Mouse (Mus musculus) neural tube, embryonic 12.5 days (tissue): ENCODE measurements around the gene Bzw1. TPM values are rescaled to one million over a fixed set of nuclear protein-coding genes. Genes with fewer than 3 reads are reported as not detected.
A peak's percentile ranks its signal among the peaks of the same experiment; 100 is the strongest.

ENCODE experiments used
- ATAC-seq: fragments of 200-750 bp; cut with Nextera tagmentation; 2 replicates; pipeline ENCODE4 v1.8.0; 2017; ENCODE audit warnings: low read depth, mild to moderate bottlenecking, moderate TSS enrichment, moderate library complexity; ENCODE audit not compliant: low FRiP score
- H3K27ac ChIP-seq: fragments of 300-500 bp; sonication (generic); 2 replicates; pipeline ENCODE4 v1.5.1; 2016
- H3K27me3 ChIP-seq: fragments of 300-500 bp; sonication (generic); replicated peaks from 2 replicates; pipeline ENCODE4 v1.6.1; 2016; ENCODE audit warnings: mild to moderate bottlenecking
- H3K36me3 ChIP-seq: fragments of 300-500 bp; sonication (generic); 2 replicates; pipeline ENCODE4 v1.6.1; 2016; ENCODE audit warnings: mild to moderate bottlenecking
- H3K4me1 ChIP-seq: fragments of 300-500 bp; sonication (generic); 2 replicates; pipeline ENCODE4 v1.6.1; 2016
- H3K4me2 ChIP-seq: fragments of 300-500 bp; sonication (generic); replicated peaks from 2 replicates; pipeline ENCODE4 v1.6.1; 2016; ENCODE audit warnings: mild to moderate bottlenecking
- H3K4me3 ChIP-seq: fragments of 300-500 bp; sonication (generic); 2 replicates; pipeline ENCODE4 v1.5.1; 2016
- H3K9ac ChIP-seq: fragments of 300-500 bp; sonication (generic); 2 replicates; pipeline ENCODE4 v1.6.1; 2016; ENCODE audit warnings: mild to moderate bottlenecking
- H3K9me3 ChIP-seq: fragments of 300-500 bp; sonication (generic); 2 replicates; pipeline ENCODE4 v1.6.1; 2016; ENCODE audit warnings: mild to moderate bottlenecking
- WGBS: fragments of 180-500 bp; shearing (Covaris S2); methylation state at CpG from one replicate; pipeline ENCODE4 v1.1.7; 2016; 5-methylcytosine and 5-hydroxymethylcytosine counted together
- polyA plus RNA-seq: library from polyadenylated mRNA; unstranded; fragments of >200 nt; fragmentation: Nextera tagmentation; extraction: Ambion mirVana; gene quantifications from 2 replicates; pipeline ENCODE4 v1.2.1, GENCODE M21; 2016

Gene Bzw1
- 422 and 442 TPM in 2 replicates for polyA plus RNA-seq

DNA sequence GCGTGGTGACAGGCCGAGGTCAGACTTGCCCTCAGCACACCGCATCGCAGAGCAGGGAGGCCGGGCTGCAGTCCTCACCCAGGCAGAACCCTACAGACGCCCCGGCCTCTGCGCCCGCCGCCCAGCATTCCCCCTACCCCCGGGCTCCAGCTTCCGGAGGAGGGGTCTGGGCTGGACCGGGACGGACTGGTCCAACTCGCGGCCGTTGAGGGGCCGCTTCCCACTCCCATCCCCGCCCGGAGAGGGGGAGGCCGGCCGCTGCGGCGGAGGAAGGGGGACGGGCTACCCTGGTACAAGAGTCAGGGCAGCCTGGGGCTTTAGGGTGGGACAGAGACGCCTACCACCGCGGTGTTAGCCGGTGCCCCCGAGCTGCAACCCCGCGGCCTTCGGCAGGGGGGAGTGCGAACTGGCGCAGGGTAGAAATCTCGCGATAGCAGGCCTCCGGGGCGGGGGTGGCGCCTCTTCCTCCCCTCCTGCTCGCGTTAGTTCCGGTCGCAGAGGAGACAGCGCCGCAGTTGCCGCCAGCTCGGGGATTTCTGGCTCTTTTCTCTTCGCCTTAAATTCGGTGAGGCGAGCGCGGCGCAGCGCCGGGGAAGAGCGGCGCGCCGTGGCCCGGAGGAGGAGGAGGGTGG is at the start of gene Bzw1:
Gene Bzw1 (plus strand): TSS at position 247 of the 632 bp plus-strand sequence.
- peak; percentile 98 for ATAC-seq
- H3K4me2 ChIP-seq = peak within 1 kb of the TSS; percentile 81
- no peaks in the 10 kb centered on the region for H3K9me3 ChIP-seq
- H3K27ac ChIP-seq = peak within 1 kb of the TSS; percentile 97
- no peaks in the 10 kb centered on the region for H3K27me3 ChIP-seq
- H3K4me3 ChIP-seq = peak within 1 kb of the TSS; percentile 100
- peaks cover 28% of the 10 kb centered on the region for H3K36me3 ChIP-seq
- peaks cover 16% of the 10 kb centered on the region for H3K4me1 ChIP-seq
- WGBS = under 1% methylated on average over 59 of the region's 61 CpGs
- peak within 1 kb of the TSS; percentile 99 for H3K9ac ChIP-seq

DNA sequence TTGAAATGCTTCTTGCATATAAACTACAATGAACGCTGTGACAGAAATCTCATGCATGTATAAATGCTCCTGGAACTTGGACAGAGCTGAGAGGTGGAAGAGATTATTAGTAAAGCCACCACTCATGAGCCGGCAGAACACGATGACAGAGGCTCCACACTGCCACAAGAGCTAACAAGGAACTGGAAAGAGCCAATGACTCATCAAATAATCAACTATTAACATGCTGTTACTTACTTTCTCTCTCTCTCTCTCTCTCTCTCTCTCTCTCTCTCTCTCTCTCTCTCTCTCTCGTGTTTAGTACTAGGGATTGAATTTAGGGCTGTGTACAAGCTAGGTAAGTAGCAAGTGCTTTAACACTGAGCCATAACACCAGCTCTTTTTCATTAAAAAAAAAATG is 48.8 kb upstream of the Bzw1 start:
- Histone ChIP-seq H3K9ac (no peak overlapping the region), H3K27ac (no peak overlapping the region), H3K4me1 (no peaks in the 10 kb centered on the region), H3K36me3 (no peaks in the 10 kb centered on the region), H3K9me3 (no peaks in the 10 kb centered on the region), H3K4me2 (no peak overlapping the region), H3K4me3 (no peak overlapping the region), H3K27me3 (no peaks in the 10 kb centered on the region)
- 89% methylated on average over 4 of the region's 4 CpGs for WGBS
- ATAC-seq = no peak

DNA sequence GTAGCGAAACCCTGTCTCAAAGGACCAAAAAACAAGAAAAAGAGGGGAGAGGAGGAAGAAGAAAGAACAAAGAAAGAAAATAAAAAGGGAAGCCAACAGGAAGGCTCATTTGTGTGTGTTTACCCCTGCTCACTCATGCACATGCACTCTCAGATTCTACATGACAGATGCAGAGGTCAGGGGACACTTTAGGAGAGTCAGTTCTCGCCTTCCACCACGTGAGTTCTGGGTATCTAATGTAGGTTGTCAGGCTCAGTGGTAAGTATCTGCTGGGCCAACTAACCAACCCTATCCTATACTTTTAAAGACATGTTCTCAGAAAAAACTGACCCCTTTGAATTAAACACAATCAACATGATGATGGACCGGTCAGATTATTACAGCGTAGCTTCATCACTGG is 48.1 kb upstream of the Bzw1 start:
- Histone ChIP-seq H3K36me3 (no peaks in the 10 kb centered on the region), H3K4me3 (no peak overlapping the region), H3K4me2 (no peak overlapping the region), H3K27me3 (no peaks in the 10 kb centered on the region), H3K4me1 (no peaks in the 10 kb centered on the region), H3K27ac (no peak overlapping the region), H3K9ac (no peak overlapping the region), H3K9me3 (no peaks in the 10 kb centered on the region)
- WGBS = 81% methylated on average over 5 of the region's 5 CpGs
- ATAC-seq = no peak

DNA sequence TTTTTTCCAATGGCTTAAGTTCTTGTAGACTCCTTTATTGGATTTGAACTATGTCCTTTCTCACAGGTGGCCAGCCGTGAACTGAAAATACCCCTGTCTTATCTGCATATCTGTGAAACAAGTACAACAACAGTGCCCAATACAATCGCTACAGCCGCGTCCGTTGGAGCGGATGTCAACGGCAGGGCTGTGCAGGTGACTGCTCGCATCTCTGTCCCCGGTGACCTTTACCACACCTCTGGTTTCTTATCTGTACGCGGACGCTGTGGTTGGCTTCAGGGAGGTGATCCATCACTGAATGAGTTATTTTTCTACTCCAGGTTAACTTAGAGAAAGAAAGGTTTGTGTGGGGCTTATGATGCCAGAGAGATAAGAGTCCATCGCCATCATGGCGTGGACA is 46.5 kb upstream of the Bzw1 start:
- ATAC-seq = no peak
- WGBS = 93% methylated on average over 14 of the region's 14 CpGs
- Histone ChIP-seq H3K27ac (no peak overlapping the region), H3K4me2 (no peak overlapping the region), H3K9me3 (no peaks in the 10 kb centered on the region), H3K27me3 (no peaks in the 10 kb centered on the region), H3K9ac (no peak overlapping the region), H3K36me3 (no peaks in the 10 kb centered on the region), H3K4me1 (no peaks in the 10 kb centered on the region), H3K4me3 (no peak overlapping the region)

DNA sequence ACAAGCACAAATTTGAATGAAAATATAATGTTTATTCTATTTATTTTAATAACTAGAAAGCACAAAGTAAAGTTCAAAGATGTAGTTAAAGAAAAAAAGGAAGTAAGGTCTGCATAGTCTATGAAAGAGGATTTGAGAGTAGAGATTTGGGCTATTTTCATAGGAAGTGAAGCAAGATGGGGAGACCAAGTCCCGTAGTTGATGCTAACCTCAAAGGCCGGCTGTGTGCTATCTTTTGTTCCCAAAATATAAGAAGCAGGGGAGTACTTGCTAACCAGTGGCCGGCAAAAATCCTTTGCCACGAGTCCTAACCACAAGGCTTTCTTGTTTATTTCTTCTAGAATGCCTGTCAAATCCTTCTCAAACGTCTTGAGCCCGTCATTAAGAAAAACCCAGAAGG is 44.0 kb upstream of the Bzw1 start:
- Histone ChIP-seq H3K27me3 (no peaks in the 10 kb centered on the region), H3K9ac (no peak overlapping the region), H3K36me3 (no peaks in the 10 kb centered on the region), H3K27ac (no peak overlapping the region), H3K4me3 (no peak overlapping the region), H3K4me2 (no peak overlapping the region), H3K4me1 (no peaks in the 10 kb centered on the region), H3K9me3 (no peaks in the 10 kb centered on the region)
- ATAC-seq = no peak
- 83% methylated on average over 6 of the region's 6 CpGs for WGBS

DNA sequence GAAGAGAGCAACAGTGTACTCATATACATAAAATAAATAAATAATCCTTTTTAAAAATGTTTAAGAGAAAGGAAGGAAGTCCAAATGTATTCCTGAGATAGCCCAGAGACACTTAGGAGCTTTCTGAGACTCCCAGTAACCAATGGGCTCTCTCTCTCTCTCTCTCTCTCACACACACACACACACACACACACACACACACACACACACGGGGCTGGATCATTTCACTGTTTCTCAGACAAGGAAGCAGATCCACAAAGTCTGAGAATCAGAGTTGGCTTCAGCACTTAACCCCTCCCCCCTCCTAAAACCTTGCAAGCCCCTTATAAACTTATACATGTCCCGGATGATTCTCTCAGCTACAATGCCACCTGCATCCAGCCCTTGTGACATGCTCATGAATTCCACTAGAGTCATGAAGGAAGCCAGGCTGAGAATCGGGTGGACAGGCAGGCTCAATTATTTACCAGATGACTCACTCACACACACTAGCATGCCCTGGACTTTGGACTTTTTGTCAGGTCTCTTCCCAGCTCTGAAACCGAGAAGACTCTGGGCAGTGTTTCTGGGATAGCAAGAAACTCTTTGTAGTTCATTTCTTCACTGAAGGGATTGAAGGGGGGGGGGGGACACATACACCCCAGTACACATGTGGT is 39.3 kb upstream of the Bzw1 start:
- no peaks in the 10 kb centered on the region for H3K27me3 ChIP-seq
- WGBS = 72% methylated on average over 4 of the region's 4 CpGs
- no peak for ATAC-seq
- H3K9ac ChIP-seq = no peak overlapping the region
- H3K4me1 ChIP-seq = no peaks in the 10 kb centered on the region
- H3K36me3 ChIP-seq = no peaks in the 10 kb centered on the region
- H3K9me3 ChIP-seq = no peaks in the 10 kb centered on the region
- no peak overlapping the region for H3K4me2 ChIP-seq
- no peak overlapping the region for H3K4me3 ChIP-seq
- no peak overlapping the region for H3K27ac ChIP-seq

DNA sequence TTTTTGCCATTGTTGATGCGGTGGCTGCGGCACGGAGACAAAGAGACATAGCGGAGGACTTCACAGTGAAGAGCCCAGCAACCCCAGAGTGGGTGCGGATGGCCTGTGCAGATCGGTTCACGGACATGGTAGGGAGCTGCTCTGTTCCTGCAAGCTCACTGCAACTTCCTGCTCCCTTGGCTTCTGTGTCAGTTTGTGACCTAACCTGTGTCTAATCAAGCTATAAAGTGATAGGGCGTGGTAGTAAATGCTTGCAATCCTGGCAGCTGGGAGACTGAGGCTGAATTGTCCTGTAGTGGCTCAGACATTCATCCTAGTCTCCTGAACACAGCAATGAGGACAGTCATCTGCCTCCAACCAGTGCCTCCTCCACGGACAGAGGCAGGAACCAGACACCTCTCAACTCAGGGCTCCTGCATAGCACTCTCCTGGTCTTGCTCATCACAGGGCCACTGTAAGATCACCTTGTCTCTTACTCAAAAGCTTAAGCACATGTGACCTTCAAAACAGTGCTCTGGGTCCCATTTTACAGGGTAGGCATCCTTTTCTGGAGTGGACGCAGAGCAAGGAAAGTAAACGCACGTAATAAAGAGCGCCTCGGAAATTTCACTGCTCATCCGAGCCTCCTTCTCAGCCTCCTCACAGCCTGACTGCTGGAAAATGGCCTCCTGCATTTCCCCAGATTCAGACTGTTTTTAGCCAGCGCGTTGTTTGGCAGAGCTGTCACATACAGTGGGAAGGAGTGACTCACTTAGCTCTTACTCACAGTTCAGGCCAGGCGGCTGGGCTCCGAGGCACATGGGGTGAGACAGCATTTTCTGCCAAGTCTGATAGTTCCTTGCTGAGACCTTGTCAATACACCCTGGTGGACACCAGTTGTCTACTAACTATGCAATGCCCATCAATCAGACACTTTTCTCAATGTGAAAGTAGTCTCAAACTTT is 33.5 kb upstream of the Bzw1 start:
- peaks cover 5% of the 10 kb centered on the region; the same call in 1 of the 2 replicates for H3K4me1 ChIP-seq
- no peaks in the 10 kb centered on the region for H3K27me3 ChIP-seq
- no peaks in the 10 kb centered on the region for H3K9me3 ChIP-seq
- no peak overlapping the region for H3K4me2 ChIP-seq
- no peak overlapping the region for H3K9ac ChIP-seq
- no peak overlapping the region for H3K4me3 ChIP-seq
- no peaks in the 10 kb centered on the region for H3K36me3 ChIP-seq
- no peak for ATAC-seq
- H3K27ac ChIP-seq = no peak overlapping the region
- 72% methylated on average over 19 of the region's 19 CpGs for WGBS

DNA sequence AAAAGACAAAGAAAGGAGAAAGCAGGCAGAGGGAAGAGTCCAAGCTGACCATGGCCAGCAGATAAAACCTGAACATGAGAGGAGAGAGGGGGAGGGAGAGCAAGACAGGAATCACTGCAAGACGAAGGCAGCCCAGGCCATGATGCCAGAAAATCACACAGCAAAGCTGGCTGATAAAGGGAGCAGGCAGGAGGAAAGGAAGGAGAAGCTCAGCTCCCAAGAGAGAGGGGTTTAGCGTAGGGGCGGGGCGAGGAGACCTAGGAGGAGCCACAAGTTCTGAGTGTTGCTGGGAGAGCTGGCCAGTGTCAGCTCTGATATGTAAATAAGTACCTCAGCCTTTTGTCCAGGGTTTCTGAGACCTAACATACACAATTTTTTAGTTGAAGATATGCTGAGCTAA is 30.4 kb upstream of the Bzw1 start:
- Histone ChIP-seq H3K4me2 (no peak overlapping the region), H3K36me3 (no peaks in the 10 kb centered on the region), H3K4me3 (no peak overlapping the region), H3K4me1 (peaks cover 5% of the 10 kb centered on the region; the same call in 1 of the 2 replicates), H3K9ac (no peak overlapping the region), H3K27me3 (no peaks in the 10 kb centered on the region), H3K9me3 (no peaks in the 10 kb centered on the region), H3K27ac (no peak overlapping the region)
- no peak for ATAC-seq
- WGBS = 61% methylated on average over 4 of the region's 4 CpGs

DNA sequence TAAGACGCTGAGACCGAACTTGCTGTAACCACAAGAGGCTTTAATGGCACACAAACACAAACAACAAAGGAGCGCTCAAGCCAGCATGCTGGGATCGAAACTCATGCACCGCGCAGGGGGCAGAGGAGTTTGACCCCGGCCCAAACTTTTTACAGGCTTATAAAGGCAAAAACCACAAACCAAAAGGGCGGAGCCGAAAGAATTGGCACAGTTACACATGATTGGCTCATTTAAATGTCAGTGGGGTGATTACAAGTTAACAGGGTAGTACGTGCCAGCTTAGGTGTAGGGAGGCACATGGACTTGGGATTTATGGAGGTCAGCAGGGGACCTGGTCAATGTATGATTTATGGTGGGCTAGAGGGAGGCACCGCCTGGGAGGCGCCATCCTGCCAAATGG is 28.1 kb upstream of the Bzw1 start:
- no peaks in the 10 kb centered on the region for H3K27me3 ChIP-seq
- no peak overlapping the region for H3K9ac ChIP-seq
- no peaks in the 10 kb centered on the region for H3K36me3 ChIP-seq
- no peak for ATAC-seq
- H3K4me3 ChIP-seq = no peak overlapping the region
- H3K9me3 ChIP-seq = no peaks in the 10 kb centered on the region
- H3K4me1 ChIP-seq = no peaks in the 10 kb centered on the region
- H3K4me2 ChIP-seq = no peak overlapping the region
- no peak overlapping the region for H3K27ac ChIP-seq
- WGBS = 90% methylated on average over 12 of the region's 12 CpGs

DNA sequence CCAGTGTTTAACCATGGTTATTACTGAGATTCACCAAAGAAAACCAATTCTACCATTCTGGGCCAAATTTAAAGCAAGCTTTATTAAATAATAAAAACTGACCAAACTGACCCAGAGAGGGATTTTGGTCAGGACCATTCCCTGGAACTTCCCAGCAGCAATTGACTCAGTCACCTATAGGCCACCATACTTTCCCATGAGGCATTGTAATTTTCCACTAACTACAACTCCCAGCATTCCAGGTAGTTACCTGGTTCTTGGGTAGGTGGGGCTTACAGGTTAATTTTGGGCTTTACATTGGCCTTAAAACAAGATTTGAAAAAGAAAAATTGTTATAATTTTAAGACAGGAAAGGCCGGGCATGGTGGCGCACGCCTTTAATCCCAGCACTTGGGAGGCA is 26.9 kb upstream of the Bzw1 start:
- Histone ChIP-seq H3K36me3 (no peaks in the 10 kb centered on the region), H3K9me3 (no peaks in the 10 kb centered on the region), H3K27me3 (no peaks in the 10 kb centered on the region), H3K27ac (no peak overlapping the region), H3K4me3 (no peak overlapping the region), H3K9ac (no peak overlapping the region), H3K4me1 (no peaks in the 10 kb centered on the region), H3K4me2 (no peak overlapping the region)
- ATAC-seq = no peak
- 96% methylated on average over 3 of the region's 3 CpGs for WGBS

DNA sequence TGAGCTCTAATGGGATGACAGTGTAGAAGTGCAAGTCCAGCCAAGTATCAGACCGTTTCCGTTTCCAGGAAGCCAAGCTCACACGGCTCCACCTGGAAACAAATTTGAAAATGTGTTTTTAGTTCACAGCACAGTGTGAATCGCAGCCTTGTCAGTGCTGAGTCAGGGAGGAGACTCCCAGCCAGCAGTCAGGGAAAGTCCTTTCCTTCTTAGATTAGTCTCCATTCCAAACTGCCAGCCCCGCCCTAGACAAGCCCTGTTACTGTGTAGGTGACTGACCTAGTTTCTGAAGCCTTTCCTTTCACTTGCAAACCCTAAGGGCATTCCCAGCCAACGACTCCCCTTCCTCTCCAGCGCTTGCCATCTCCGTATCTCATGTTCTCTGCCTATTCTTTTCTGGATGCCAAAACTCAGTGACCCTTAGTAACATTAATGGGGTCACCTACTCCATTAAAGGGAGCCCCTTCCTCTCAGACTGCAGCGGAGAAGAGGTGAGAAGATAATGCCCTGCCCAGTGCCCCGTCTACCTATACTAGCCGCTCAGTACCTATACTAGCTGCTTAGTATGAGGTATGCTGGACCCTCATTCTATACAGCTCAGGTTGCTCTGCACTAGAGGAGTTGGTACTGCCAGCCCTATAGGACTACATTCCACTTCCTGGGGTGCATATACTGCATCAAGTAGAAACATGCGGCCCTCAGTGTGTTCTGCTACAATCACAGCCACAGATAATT is 25.8 kb upstream of the Bzw1 start:
- Histone ChIP-seq H3K27me3 (no peaks in the 10 kb centered on the region), H3K4me3 (no peak overlapping the region), H3K9ac (no peak overlapping the region), H3K4me2 (no peak overlapping the region), H3K9me3 (no peaks in the 10 kb centered on the region), H3K4me1 (no peaks in the 10 kb centered on the region), H3K36me3 (no peaks in the 10 kb centered on the region), H3K27ac (no peak overlapping the region)
- ATAC-seq = no peak
- WGBS = 86% methylated on average over 12 of the region's 12 CpGs

DNA sequence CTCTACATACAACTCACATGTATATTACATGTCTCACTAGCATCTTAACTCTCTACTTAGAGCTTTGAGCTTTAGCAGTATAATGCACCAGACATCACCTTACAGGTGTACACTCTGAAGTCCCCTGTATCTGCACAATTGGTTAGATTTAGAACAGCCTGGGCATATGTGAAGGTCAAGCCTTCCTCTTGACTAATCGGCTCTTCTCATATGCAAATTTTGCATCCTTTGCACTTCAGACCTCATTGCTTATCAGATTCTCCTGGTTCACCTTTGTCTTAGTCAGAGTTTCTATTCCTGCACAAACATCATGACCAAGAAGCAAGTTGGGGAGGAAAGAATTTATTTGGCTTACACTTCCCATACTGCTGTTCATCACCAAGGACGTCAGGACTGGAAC is 23.0 kb upstream of the Bzw1 start:
- Histone ChIP-seq H3K27me3 (no peaks in the 10 kb centered on the region), H3K4me1 (no peaks in the 10 kb centered on the region), H3K36me3 (no peaks in the 10 kb centered on the region), H3K4me2 (no peak overlapping the region), H3K4me3 (no peak overlapping the region), H3K27ac (no peak overlapping the region), H3K9me3 (no peaks in the 10 kb centered on the region), H3K9ac (no peak overlapping the region)
- 80% methylated on average over 2 of the region's 2 CpGs for WGBS
- no peak for ATAC-seq
